Mouse (Mus musculus): Measurements from ENCODE around the gene Mrpl18. TPM values are rescaled to one million over a fixed set of nuclear protein-coding genes. Genes with fewer than 3 reads are reported as not detected.
A peak's percentile ranks its signal among the peaks of the same experiment; 100 is the strongest.
"Not testable (repeated sequence)": the region's sequence is repeated elsewhere in the genome, so short reads cannot be mapped to it uniquely, and the experiment has no call there.

Gene Mrpl18
- polyA plus RNA-seq, 1 experiment from 2014 or later, result 112 TPM

GRCm38 (mm10) chr17:12937412-12937970 lies 21.3 kb upstream of the Mrpl18 start:
- no peaks in the 10 kb centered on the region for H3K27me3 ChIP-seq (replicated peaks; ENCODE audit: control insufficient read depth, insufficient read depth, low read length)
- TF ChIP-seq CTCF (IDR thresholded peaks at IDR 0.05; ENCODE audit: low read depth), result no peak
- H3K27ac ChIP-seq (ENCODE audit: low read depth, low read length), result no peak overlapping the region
- H3K4me1 ChIP-seq (replicated peaks; ENCODE audit: control insufficient read depth, insufficient read depth, low read length), result no peaks in the 10 kb centered on the region
- no peaks in the 10 kb centered on the region for H3K9me3 ChIP-seq (ENCODE audit: control insufficient read depth)
- H3K4me3 ChIP-seq (ENCODE audit: low read depth, low read length), result no peak overlapping the region
- H3K4me2 ChIP-seq (replicated peaks; ENCODE audit: low read depth), result no peak overlapping the region
- no peak for ATAC-seq
- WGBS, result 79% methylated on average over 2 of the region's 2 CpGs
- no peak overlapping the region for H3K9ac ChIP-seq (ENCODE audit: low read depth, low read length)
- H3K36me3 ChIP-seq (ENCODE audit: control insufficient read depth, insufficient read depth), result 0 out of 2 replicates have a peak, but pooled peaks cover under 1% of the 10 kb centered on the region

- peak; percentile 48 for ATAC-seq
- Histone ChIP-seq H3K27ac (ENCODE audit: low read depth, low read length) (no peak overlapping the region), H3K9me3 (ENCODE audit: control insufficient read depth) (no peaks in the 10 kb centered on the region), H3K9ac (ENCODE audit: low read depth, low read length) (no peak overlapping the region), H3K4me2 (replicated peaks; ENCODE audit: low read depth) (no peak overlapping the region), H3K36me3 (ENCODE audit: control insufficient read depth, insufficient read depth) (no peaks in the 10 kb centered on the region), H3K4me3 (ENCODE audit: low read depth, low read length) (no peak overlapping the region), H3K27me3 (replicated peaks; ENCODE audit: control insufficient read depth, insufficient read depth, low read length) (no peaks in the 10 kb centered on the region), H3K4me1 (replicated peaks; ENCODE audit: control insufficient read depth, insufficient read depth, low read length) (no peaks in the 10 kb centered on the region)
- no peak for TF ChIP-seq CTCF (IDR thresholded peaks at IDR 0.05; ENCODE audit: low read depth)
- 41% methylated on average over 4 of the region's 4 CpGs for WGBS
Measured at GRCm38 (mm10) chr17:12935719-12936118, 19.6 kb upstream of the Mrpl18 start.

DNA sequence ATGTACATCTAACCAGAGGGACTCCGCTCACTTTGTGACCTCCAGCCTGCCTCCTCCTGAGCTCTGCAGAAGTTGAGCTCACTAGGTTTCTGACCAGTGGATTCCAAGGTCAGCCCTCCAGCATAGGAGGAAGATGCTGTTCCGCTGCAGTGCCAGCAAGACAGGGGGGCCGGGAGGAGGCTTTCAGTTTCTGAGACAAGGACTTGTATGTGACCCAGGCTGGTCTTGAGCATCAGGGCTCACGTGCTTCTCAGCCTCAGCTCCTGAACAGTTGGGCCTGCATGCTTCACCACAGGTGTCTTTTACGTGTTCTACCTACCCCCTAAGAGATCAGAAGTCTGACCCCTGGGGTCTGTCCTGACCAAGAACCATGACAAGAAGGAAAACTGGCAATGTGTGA lies 15.4 kb upstream of the Mrpl18 start:
- not testable (repeated sequence) for H3K4me1 ChIP-seq (replicated peaks; ENCODE audit: control insufficient read depth, insufficient read depth, low read length); H3K4me3 ChIP-seq (ENCODE audit: low read depth, low read length); H3K4me2 ChIP-seq (replicated peaks; ENCODE audit: low read depth); H3K27ac ChIP-seq (ENCODE audit: low read depth, low read length); H3K36me3 ChIP-seq (ENCODE audit: control insufficient read depth, insufficient read depth); H3K9ac ChIP-seq (ENCODE audit: low read depth, low read length); ATAC-seq; H3K9me3 ChIP-seq (ENCODE audit: control insufficient read depth); H3K27me3 ChIP-seq (replicated peaks; ENCODE audit: control insufficient read depth, insufficient read depth, low read length)
- WGBS, result 86% methylated on average over 5 of the region's 5 CpGs

DNA sequence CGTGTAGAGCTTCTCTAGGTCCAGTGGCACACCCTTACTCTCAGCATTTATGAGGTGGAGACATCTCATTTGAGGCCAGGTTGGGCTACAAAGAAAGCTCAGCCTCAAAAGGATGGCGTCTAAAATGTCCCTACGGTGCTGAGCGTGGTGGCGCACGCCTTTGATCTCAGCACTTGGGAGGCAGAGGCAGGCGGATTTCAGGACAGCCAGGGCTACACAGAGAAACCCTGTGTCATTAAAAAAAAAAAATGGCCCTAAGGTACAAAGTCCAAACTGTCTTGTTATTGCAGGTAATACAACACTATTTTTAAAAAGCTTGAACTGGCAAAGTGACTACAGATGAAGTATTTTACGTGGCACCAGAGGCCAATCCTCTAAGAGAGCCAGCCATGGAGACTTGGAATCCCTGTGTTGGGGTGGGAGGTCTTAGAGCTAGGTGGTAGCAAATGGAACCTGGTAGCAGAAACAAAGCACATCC lies 9.6 kb upstream of the Mrpl18 start:
- no peak; the same call in 1 of the 2 replicates for ATAC-seq
- Histone ChIP-seq H3K4me2 (replicated peaks; ENCODE audit: low read depth) (no peak overlapping the region), H3K36me3 (ENCODE audit: control insufficient read depth, insufficient read depth) (peaks cover 49% of the 10 kb centered on the region), H3K4me1 (replicated peaks; ENCODE audit: control insufficient read depth, insufficient read depth, low read length) (no peaks in the 10 kb centered on the region), H3K4me3 (ENCODE audit: low read depth, low read length) (no peak overlapping the region), H3K27ac (ENCODE audit: low read depth, low read length) (no peak overlapping the region), H3K9me3 (ENCODE audit: control insufficient read depth) (no peaks in the 10 kb centered on the region), H3K9ac (ENCODE audit: low read depth, low read length) (no peak overlapping the region), H3K27me3 (replicated peaks; ENCODE audit: control insufficient read depth, insufficient read depth, low read length) (no peaks in the 10 kb centered on the region)
- 79% methylated on average over 8 of the region's 8 CpGs for WGBS
- TF ChIP-seq CTCF (IDR thresholded peaks at IDR 0.05; ENCODE audit: low read depth), result no peak

- Histone ChIP-seq H3K4me1 (replicated peaks; ENCODE audit: control insufficient read depth, insufficient read depth, low read length) (no peaks in the 10 kb centered on the region), H3K4me2 (replicated peaks; ENCODE audit: low read depth) (no peak overlapping the region), H3K9me3 (ENCODE audit: control insufficient read depth) (no peaks in the 10 kb centered on the region), H3K27ac (ENCODE audit: low read depth, low read length) (no peak overlapping the region), H3K27me3 (replicated peaks; ENCODE audit: control insufficient read depth, insufficient read depth, low read length) (no peaks in the 10 kb centered on the region), H3K9ac (ENCODE audit: low read depth, low read length) (no peak overlapping the region), H3K36me3 (ENCODE audit: control insufficient read depth, insufficient read depth) (peaks cover 56% of the 10 kb centered on the region), H3K4me3 (ENCODE audit: low read depth, low read length) (no peak overlapping the region)
- TF ChIP-seq CTCF (IDR thresholded peaks at IDR 0.05; ENCODE audit: low read depth), result no peak
- ATAC-seq, result no peak
- WGBS, result 88% methylated on average over 3 of the region's 3 CpGs
Measured at GRCm38 (mm10) chr17:12925001-12925400, 8.9 kb upstream of the Mrpl18 start.

GRCm38 (mm10) chr17:12921073-12921472 lies 4.9 kb upstream of the Mrpl18 start:
- Histone ChIP-seq H3K4me2 (replicated peaks; ENCODE audit: low read depth) (no peak overlapping the region), H3K9me3 (ENCODE audit: control insufficient read depth) (no peaks in the 10 kb centered on the region), H3K27ac (ENCODE audit: low read depth, low read length) (no peak overlapping the region), H3K27me3 (replicated peaks; ENCODE audit: control insufficient read depth, insufficient read depth, low read length) (no peaks in the 10 kb centered on the region), H3K9ac (ENCODE audit: low read depth, low read length) (no peak overlapping the region), H3K4me1 (replicated peaks; ENCODE audit: control insufficient read depth, insufficient read depth, low read length) (no peaks in the 10 kb centered on the region), H3K36me3 (ENCODE audit: control insufficient read depth, insufficient read depth) (peaks cover 67% of the 10 kb centered on the region), H3K4me3 (ENCODE audit: low read depth, low read length) (no peak overlapping the region)
- no peak for TF ChIP-seq CTCF (IDR thresholded peaks at IDR 0.05; ENCODE audit: low read depth)
- WGBS, result 89% methylated on average over 1 of the region's 1 CpGs
- no peak for ATAC-seq
